Mouse (Mus musculus) kidney, adult 2 months (tissue): ENCODE measurements around the gene Pgs1. TPM values are rescaled to one million over a fixed set of nuclear protein-coding genes. Genes with fewer than 3 reads are reported as not detected.

ENCODE experiments used
- DNase-seq: peaks from one replicate; pipeline ENCODE4 v3.0.0; 2021
- H3K27ac ChIP-seq: fragments of 200-500 bp; 2 replicates; pipeline ENCODE4 v1.5.1; 2012; ENCODE audit warnings: low read depth, low read length, control low read depth, inconsistent platforms; ENCODE audit not compliant: insufficient read depth
- H3K27me3 ChIP-seq: fragments of 200-500 bp; replicated peaks from 2 replicates; pipeline ENCODE4 v1.6.1; 2012; ENCODE audit warnings: mild to moderate bottlenecking, moderate library complexity, low read length, inconsistent platforms; ENCODE audit not compliant: control insufficient read depth, insufficient read depth
- H3K36me3 ChIP-seq: fragments of 200-500 bp; 2 replicates; pipeline ENCODE4 v1.6.1; 2012; ENCODE audit warnings: mild to moderate bottlenecking, moderate library complexity, low read length, inconsistent platforms; ENCODE audit not compliant: control insufficient read depth, insufficient read depth
- H3K4me1 ChIP-seq: fragments of 200-500 bp; 2 replicates; pipeline ENCODE4 v1.6.1; 2011; ENCODE audit warnings: low read length; ENCODE audit not compliant: control insufficient read depth, insufficient read depth
- H3K4me3 ChIP-seq: fragments of 200-500 bp; 2 replicates; pipeline ENCODE4 v1.5.1; 2011; ENCODE audit warnings: mild to moderate bottlenecking, low read depth, low read length, control low read depth; ENCODE audit not compliant: insufficient read depth
- CTCF ChIP-seq: fragments of 200-500 bp; conservative IDR thresholded peaks from 2 replicates; pipeline ENCODE4 v1.5.1; 2011; ENCODE audit warnings: low read depth, mild to moderate bottlenecking, control low read depth, low read length, moderate library complexity, mixed read lengths; ENCODE audit not compliant: insufficient read depth, insufficient read length
- POLR2A ChIP-seq: fragments of 200-500 bp; IDR thresholded peaks from one replicate; pipeline ENCODE4 v1.6.1; 2011; ENCODE audit warnings: low read depth, low read length, control low read depth
- WGBS: fragments of 180-500 bp; shearing (Covaris S2); methylation state at CpG from one replicate; pipeline ENCODE4 v1.1.7; 2018; 5-methylcytosine and 5-hydroxymethylcytosine counted together
- polyA plus RNA-seq: library from polyadenylated mRNA; depleted of rRNA; stranded (reverse); fragments of >200 nt; gene quantifications from 2 replicates; pipeline ENCODE4 v1.2.3, GENCODE M21; 2012; rRNA removed

Pgs1 gene
- polyA plus RNA-seq, 1 experiment, result 29.7 TPM

GRCm38 (mm10) chr11:118058872-118059271, 72.8 kb downstream of the Pgs1 start:
- no peaks in the 10 kb centered on the region for H3K4me1 ChIP-seq
- H3K36me3 ChIP-seq, result no peaks in the 10 kb centered on the region
- no peak for TF ChIP-seq POLR2A
- no peak for TF ChIP-seq CTCF
- no peak for DNase-seq
- H3K27me3 ChIP-seq, result no peaks in the 10 kb centered on the region
- no peak overlapping the region for H3K27ac ChIP-seq
- 72% methylated on average over 10 of the region's 10 CpGs for WGBS
- no peak overlapping the region for H3K4me3 ChIP-seq

GRCm38 (mm10) chr11:118060038-118060437, 73.9 kb downstream of the Pgs1 start:
- TF ChIP-seq CTCF (no peak), POLR2A (no peak)
- no peak overlapping the region for H3K27ac ChIP-seq
- H3K4me1 ChIP-seq, result no peaks in the 10 kb centered on the region
- WGBS, result 86% methylated on average over 14 of the region's 14 CpGs
- no peak overlapping the region for H3K4me3 ChIP-seq
- DNase-seq, result no peak
- H3K27me3 ChIP-seq, result no peaks in the 10 kb centered on the region
- no peaks in the 10 kb centered on the region for H3K36me3 ChIP-seq

DNA sequence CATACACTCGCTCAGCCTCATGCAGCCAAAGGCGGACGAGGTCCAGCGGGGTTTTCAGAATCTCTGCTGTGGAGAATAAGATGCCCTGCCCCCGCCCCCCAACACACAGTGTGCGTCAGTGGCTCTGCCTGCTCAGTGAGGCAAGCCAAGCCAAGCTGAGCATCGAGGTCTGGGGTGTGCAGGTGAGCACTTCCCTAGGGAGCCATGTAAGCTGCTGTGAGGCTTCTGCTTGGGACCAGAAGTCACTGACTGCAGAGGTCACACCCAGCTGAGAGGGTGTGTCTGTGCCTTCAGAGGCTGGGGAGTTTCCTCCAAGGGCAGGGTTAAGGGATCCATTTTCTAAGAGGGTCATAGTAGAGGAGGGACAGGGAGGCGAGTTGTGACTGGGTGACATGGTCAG, 81.5 kb downstream of the Pgs1 start:
- Histone ChIP-seq H3K27ac (no peak overlapping the region), H3K36me3 (no peaks in the 10 kb centered on the region), H3K4me3 (no peak overlapping the region), H3K27me3 (no peaks in the 10 kb centered on the region), H3K4me1 (no peaks in the 10 kb centered on the region)
- TF ChIP-seq POLR2A (no peak), CTCF (no peak)
- WGBS, result 87% methylated on average over 8 of the region's 8 CpGs
- no peak for DNase-seq

GRCm38 (mm10) chr11:118068812-118069332, 82.8 kb downstream of the Pgs1 start:
- TF ChIP-seq CTCF (no peak), POLR2A (no peak)
- Histone ChIP-seq H3K27me3 (no peaks in the 10 kb centered on the region), H3K36me3 (no peaks in the 10 kb centered on the region), H3K4me1 (no peaks in the 10 kb centered on the region), H3K27ac (no peak overlapping the region), H3K4me3 (no peak overlapping the region)
- WGBS, result 28% methylated on average over 16 of the region's 16 CpGs
- DNase-seq, result no peak

DNA sequence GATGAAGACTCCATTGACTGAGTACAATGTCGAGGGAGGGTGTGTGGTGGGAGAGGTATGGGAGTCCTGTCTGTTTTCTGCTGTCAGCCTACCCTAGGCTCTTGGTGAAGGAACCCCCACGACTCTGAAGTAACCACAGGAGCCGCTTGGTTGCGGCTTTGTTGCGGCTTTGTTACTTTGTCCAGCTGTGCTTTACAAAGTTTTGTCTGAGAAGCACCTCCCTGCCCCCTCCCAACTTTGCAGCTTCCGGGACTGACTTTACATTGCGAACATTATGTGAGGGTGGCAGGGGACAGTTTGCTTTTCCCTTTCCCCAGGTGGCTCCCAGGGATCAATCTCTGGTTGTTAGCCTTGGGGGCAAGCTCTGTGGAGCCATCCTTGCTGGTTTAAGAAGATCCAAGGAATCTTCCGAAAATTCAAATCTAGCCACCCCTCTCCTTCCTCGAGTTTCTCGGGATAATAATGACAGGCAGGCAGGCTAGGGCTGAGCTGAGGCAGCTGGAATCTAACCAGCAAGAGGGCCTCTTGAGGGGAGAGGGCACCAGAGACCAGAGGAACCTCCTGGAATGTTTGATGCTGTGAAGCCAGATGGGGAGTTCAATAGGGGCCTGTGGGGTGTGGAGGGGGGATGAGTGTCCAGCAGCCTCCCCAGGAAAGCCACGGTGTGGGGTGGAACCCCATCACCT, 85.3 kb downstream of the Pgs1 start:
- no peak for TF ChIP-seq CTCF
- TF ChIP-seq POLR2A, result no peak
- 46% methylated on average over 11 of the region's 11 CpGs for WGBS
- H3K27ac ChIP-seq, result no peak overlapping the region
- no peak overlapping the region for H3K4me3 ChIP-seq
- no peaks in the 10 kb centered on the region for H3K36me3 ChIP-seq
- no peaks in the 10 kb centered on the region for H3K4me1 ChIP-seq
- no peaks in the 10 kb centered on the region for H3K27me3 ChIP-seq
- DNase-seq, result no peak

Other genes with a start within 250 kb of the Pgs1 start
- 3.3 and 5.3 TPM in 2 replicates for gene Tmc8, start 204.2 kb upstream of the Pgs1 start, polyA plus RNA-seq
- 41.2 and 48.4 TPM in 2 replicates for gene Tmc6, start 204.1 kb upstream of the Pgs1 start, polyA plus RNA-seq
- gene 6030468B19Rik, start 188.6 kb upstream of the Pgs1 start, polyA plus RNA-seq, result 0.09 TPM in 1 of 2 replicates, not detected in the other
- 0.18 and 0.22 TPM in 2 replicates for gene Gm20708, start 176.6 kb upstream of the Pgs1 start, polyA plus RNA-seq
- 150 and 155 TPM in 2 replicates for gene Syngr2, start 176.6 kb upstream of the Pgs1 start, polyA plus RNA-seq
- gene Afmid, start 160.4 kb upstream of the Pgs1 start, polyA plus RNA-seq, result 85.6 and 89.7 TPM in 2 replicates
- gene Tk1, start 160.2 kb upstream of the Pgs1 start, polyA plus RNA-seq, result 15.5 and 15.8 TPM in 2 replicates
- gene Birc5, start 137.0 kb upstream of the Pgs1 start, polyA plus RNA-seq, result 0.75 and 1.3 TPM in 2 replicates
- 0.08 and 0.10 TPM in 2 replicates for gene Tmem235, start 125.5 kb upstream of the Pgs1 start, polyA plus RNA-seq
- gene Tha1, start 112.8 kb upstream of the Pgs1 start, polyA plus RNA-seq, result 14.9 and 20.1 TPM in 2 replicates
- 4.3 and 5.0 TPM in 2 replicates for gene Socs3, start 16.2 kb upstream of the Pgs1 start, polyA plus RNA-seq
- gene Dnah17, start 144.3 kb downstream of the Pgs1 start, polyA plus RNA-seq, result 0.08 and 0.19 TPM in 2 replicates